Mouse (Mus musculus): ENCODE results near the gene Olfr3. TPM values are rescaled to one million over a fixed set of nuclear protein-coding genes. Genes with fewer than 3 reads are reported as not detected.

Gene Olfr3
- polyA plus RNA-seq (2014; fragmentation: Illumina TruSeq; extraction: RNeasy Lipid Tissue Mini Kit (QIAGEN cat#74804); ENCODE audit: low read depth, low replicate concordance), result not detected

GRCm38 (mm10) chr2:36816932-36817331, at the start of gene Olfr3:
Gene Olfr3, minus strand, starts transcription at chr2:36817032.

DNA sequence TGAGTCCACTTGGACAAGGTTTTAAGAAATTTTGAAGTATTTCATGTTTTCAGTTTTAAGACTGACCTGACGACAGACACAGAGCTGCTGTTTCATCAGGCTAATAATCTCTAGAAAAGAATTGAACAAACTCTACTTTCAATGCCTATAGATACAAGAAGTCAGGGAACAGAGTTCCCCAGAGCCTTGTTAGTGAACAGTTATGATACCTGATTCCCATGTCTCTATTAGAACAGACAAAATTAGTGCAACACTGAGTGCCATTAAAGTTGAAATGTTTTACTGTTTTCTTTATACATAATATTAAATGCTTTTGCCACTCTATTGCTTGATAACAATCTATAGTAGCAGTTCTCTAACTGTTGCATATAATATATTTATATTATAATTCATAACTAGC, 45.7 kb upstream of the Olfr3 start, which contains the start of gene Olfr351:
Gene Olfr351, minus strand, starts transcription at position 101 of the 400 bp plus-strand sequence.

DNA sequence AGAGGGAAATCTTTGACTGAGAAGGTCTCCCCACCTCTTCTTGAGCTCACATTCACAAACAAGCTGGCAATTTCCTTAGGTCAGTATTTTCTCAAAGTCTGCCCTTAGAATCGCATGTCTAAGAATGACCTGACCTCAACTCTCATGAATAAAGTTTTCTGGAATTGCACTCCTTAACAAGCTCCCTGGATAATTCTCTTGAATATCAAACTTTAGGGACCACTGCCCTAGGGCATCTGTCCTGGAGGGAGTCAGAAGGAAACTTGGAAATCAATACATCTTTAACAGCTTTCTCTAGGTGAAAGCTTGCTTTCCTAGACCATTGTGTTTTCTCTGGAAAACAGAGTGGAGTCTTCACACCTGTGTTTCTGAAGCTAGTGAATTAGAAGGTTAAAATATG, 29.2 kb upstream of the Olfr3 start, which contains the start of gene Olfr350:
Gene Olfr350, plus strand, starts transcription at position 301 of the 400 bp plus-strand sequence.

DNA sequence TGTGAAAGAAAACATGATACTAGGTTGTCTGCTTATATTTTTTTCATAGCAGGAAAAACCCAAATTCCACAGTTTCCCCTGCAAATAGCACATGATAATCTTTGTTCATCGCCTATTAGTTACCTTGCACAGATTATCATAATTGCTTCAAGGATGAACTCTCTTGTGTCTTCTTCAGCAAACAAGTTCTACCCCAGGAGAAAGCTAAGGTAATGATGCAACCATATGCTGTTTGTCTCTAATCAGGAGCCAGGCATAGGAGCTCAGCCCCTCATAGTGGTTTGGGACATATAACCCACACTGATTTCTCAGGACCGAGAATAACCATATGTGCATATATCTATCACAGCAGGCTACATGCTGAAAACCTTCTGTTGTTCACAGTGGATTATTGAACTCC, 26.6 kb downstream of the Olfr3 start, which contains the start of gene Olfr50:
Gene Olfr50, plus strand, starts transcription at position 301 of the 400 bp plus-strand sequence.

DNA sequence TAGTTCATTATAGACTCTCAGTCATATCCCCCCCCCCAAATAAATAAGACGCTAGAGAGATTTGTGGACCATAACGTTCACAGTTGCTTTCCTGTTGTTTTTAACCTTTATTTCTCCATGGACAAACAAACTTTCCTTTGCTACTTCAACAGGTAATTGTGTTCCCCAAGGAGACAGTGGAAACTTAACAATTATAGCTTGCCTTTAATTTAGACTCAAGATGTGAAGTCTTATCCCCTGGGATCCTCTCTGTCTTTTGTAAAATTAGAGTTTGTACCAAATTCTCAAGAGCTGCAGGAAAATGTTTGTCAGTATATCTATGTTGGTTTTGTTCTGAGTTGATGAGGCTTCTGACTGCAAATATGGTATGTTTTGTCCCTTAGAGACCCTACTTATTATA, 32.9 kb downstream of the Olfr3 start, which contains the start of gene Olfr348:
Gene Olfr348, plus strand, starts transcription at position 301 of the 400 bp plus-strand sequence.

Other genes starting within 250 kb of the Olfr3 start
- gene Olfr345, start 177.0 kb downstream of the Olfr3 start, polyA plus RNA-seq (2014; fragmentation: Illumina TruSeq; extraction: RNeasy Lipid Tissue Mini Kit (QIAGEN cat#74804); ENCODE audit: low read depth, low replicate concordance), result not detected
- gene Olfr346, start 131.2 kb downstream of the Olfr3 start, polyA plus RNA-seq (2014; fragmentation: Illumina TruSeq; extraction: RNeasy Lipid Tissue Mini Kit (QIAGEN cat#74804); ENCODE audit: low read depth, low replicate concordance), result not detected
- gene Olfr347, start 85.1 kb downstream of the Olfr3 start, polyA plus RNA-seq (2014; fragmentation: Illumina TruSeq; extraction: RNeasy Lipid Tissue Mini Kit (QIAGEN cat#74804); ENCODE audit: low read depth, low replicate concordance), result not detected
- gene Olfr348, start 32.8 kb downstream of the Olfr3 start, polyA plus RNA-seq (2014; fragmentation: Illumina TruSeq; extraction: RNeasy Lipid Tissue Mini Kit (QIAGEN cat#74804); ENCODE audit: low read depth, low replicate concordance), result not detected
- not detected for gene Olfr50, start 26.5 kb downstream of the Olfr3 start, polyA plus RNA-seq (2014; fragmentation: Illumina TruSeq; extraction: RNeasy Lipid Tissue Mini Kit (QIAGEN cat#74804); ENCODE audit: low read depth, low replicate concordance)
- gene Olfr350, start 29.3 kb upstream of the Olfr3 start, polyA plus RNA-seq (2014; fragmentation: Illumina TruSeq; extraction: RNeasy Lipid Tissue Mini Kit (QIAGEN cat#74804); ENCODE audit: low read depth, low replicate concordance), result not detected
- gene Olfr351, start 45.6 kb upstream of the Olfr3 start, polyA plus RNA-seq (2014; fragmentation: Illumina TruSeq; extraction: RNeasy Lipid Tissue Mini Kit (QIAGEN cat#74804); ENCODE audit: low read depth, low replicate concordance), result not detected
- not detected for gene Olfr352, start 51.4 kb upstream of the Olfr3 start, polyA plus RNA-seq (2014; fragmentation: Illumina TruSeq; extraction: RNeasy Lipid Tissue Mini Kit (QIAGEN cat#74804); ENCODE audit: low read depth, low replicate concordance)
- gene Olfr353, start 75.9 kb upstream of the Olfr3 start, polyA plus RNA-seq (2014; fragmentation: Illumina TruSeq; extraction: RNeasy Lipid Tissue Mini Kit (QIAGEN cat#74804); ENCODE audit: low read depth, low replicate concordance), result not detected
- not detected for gene Olfr354, start 88.6 kb upstream of the Olfr3 start, polyA plus RNA-seq (2014; fragmentation: Illumina TruSeq; extraction: RNeasy Lipid Tissue Mini Kit (QIAGEN cat#74804); ENCODE audit: low read depth, low replicate concordance)
- gene Olfr355, start 111.9 kb upstream of the Olfr3 start, polyA plus RNA-seq (2014; fragmentation: Illumina TruSeq; extraction: RNeasy Lipid Tissue Mini Kit (QIAGEN cat#74804); ENCODE audit: low read depth, low replicate concordance), result not detected
- gene Olfr356, start 120.1 kb upstream of the Olfr3 start, polyA plus RNA-seq (2014; fragmentation: Illumina TruSeq; extraction: RNeasy Lipid Tissue Mini Kit (QIAGEN cat#74804); ENCODE audit: low read depth, low replicate concordance), result not detected
- gene Olfr357, start 176.8 kb upstream of the Olfr3 start, polyA plus RNA-seq (2014; fragmentation: Illumina TruSeq; extraction: RNeasy Lipid Tissue Mini Kit (QIAGEN cat#74804); ENCODE audit: low read depth, low replicate concordance), result not detected
- not detected for gene Olfr358, start 192.3 kb upstream of the Olfr3 start, polyA plus RNA-seq (2014; fragmentation: Illumina TruSeq; extraction: RNeasy Lipid Tissue Mini Kit (QIAGEN cat#74804); ENCODE audit: low read depth, low replicate concordance)
- gene Olfr360, start 248.7 kb upstream of the Olfr3 start, polyA plus RNA-seq (2014; fragmentation: Illumina TruSeq; extraction: RNeasy Lipid Tissue Mini Kit (QIAGEN cat#74804); ENCODE audit: low read depth, low replicate concordance), result not detected

All from liver, adult 10 weeks (tissue).